Comparison of ENCODE assay signal across 22 mouse cellular contexts in genomic region chr17:37308483-37308882, GRCm38 (mm10). TPM values are rescaled to one million over a fixed set of nuclear protein-coding genes. Genes with fewer than 3 reads are reported as not detected.
DNase-seq lines count a peak whose midpoint lies in the region; ATAC-seq and TF ChIP-seq lines count a peak whose summit lies in the region.
"Had no signal": no experiment of that assay in that cellular context is flagged by ENCODE, and none has a peak within 500 bp of the region (broad histone marks: within the 10 kb centered on the region; RNA-seq: fewer than 3 reads in every experiment).

No protein-coding gene starts in this region.

- TF ChIP-seq CTCF in kidney, adult 2 months (conservative IDR thresholded peaks at IDR 0.05; ENCODE audit: insufficient read depth, insufficient read length, low read depth, low read length): 0 out of 2 replicates have a peak, but pooled peaks have one; percentile 4

- no peak for TF ChIP-seq POLR2A in kidney, adult 2 months (IDR thresholded peaks at IDR 0.05; ENCODE audit: low read depth, low read length)

- no peak for ATAC-seq in erythroblast, adult 5-6 weeks (replicated peaks; ENCODE audit: low FRiP score, poor library complexity, severe bottlenecking)

- no peak overlapping the region for H3K27ac ChIP-seq in kidney, adult 2 months (ENCODE audit: insufficient read depth, low read depth, low read length)
- H3K27ac ChIP-seq: embryonic facial prominence, embryonic 15.5 days; hindbrain, embryonic 12.5 days; macrophage; neural tube, embryonic 13.5 days had no signal

- H3K27me3 ChIP-seq in kidney, adult 2 months (replicated peaks; ENCODE audit: control insufficient read depth, insufficient read depth, low read length): no peaks in the 10 kb centered on the region
- H3K27me3 ChIP-seq: embryonic facial prominence, embryonic 15.5 days; heart, embryonic 12.5 days; hindbrain, embryonic 12.5 days; neural tube, embryonic 13.5 days had no signal

- H3K4me3 ChIP-seq in kidney, adult 2 months (ENCODE audit: insufficient read depth, low read depth, low read length): no peak overlapping the region
- H3K4me3 ChIP-seq: embryonic facial prominence, embryonic 15.5 days; heart, embryonic 12.5 days; hindbrain, embryonic 12.5 days; neural tube, embryonic 13.5 days had no signal

- H3K36me3 ChIP-seq in kidney, adult 2 months (ENCODE audit: control insufficient read depth, insufficient read depth, low read length): no peaks in the 10 kb centered on the region
- H3K36me3 ChIP-seq: embryonic facial prominence, embryonic 15.5 days; heart, embryonic 12.5 days; hindbrain, embryonic 12.5 days; neural tube, embryonic 13.5 days had no signal

- no peaks in the 10 kb centered on the region for H3K4me1 ChIP-seq in kidney, adult 2 months (ENCODE audit: control insufficient read depth, insufficient read depth, low read length)
- H3K4me1 ChIP-seq: embryonic facial prominence, embryonic 15.5 days; heart, embryonic 12.5 days; hindbrain, embryonic 12.5 days; neural tube, embryonic 13.5 days had no signal

- DNase-seq in adrenal gland, postnatal 14 days: peak; percentile 11
- DNase-seq in adrenal gland, postnatal 25 days: no peak
- no peak for DNase-seq in kidney, adult 2 months
- DNase-seq in kidney, adult 11 months: no peak
- DNase-seq in retina, embryonic 14.5 days (ENCODE audit: low spot score): peak; percentile 2
- no peak for DNase-seq in retina, postnatal 1 day
- no peak for DNase-seq in yolk sac, embryonic 10.5 days (ENCODE audit: low spot score)
- DNase-seq: cerebellum, postnatal 25 days; gastrocnemius, postnatal 14 days; kidney, postnatal 10 days; lung, adult 2 months; thymus, postnatal 36 days had no signal

- 36% methylated on average over 4 of the region's 4 CpGs for WGBS in kidney, adult 2 months

RNA-seq across cellular contexts. Expression of gene Olfr101, which starts 4.4 kb away (rescaled TPM):
- total RNA-seq in adrenal gland, postnatal 14 days (2021): not detected in 2 replicates
- total RNA-seq in adrenal gland, postnatal 25 days (2021): not detected in 2 replicates
- not detected in 2 replicates for polyA plus RNA-seq in kidney, adult 2 months (2012; rRNA removed)
- not detected in 2 replicates for total RNA-seq in erythroblast, adult 5-6 weeks (2015; ENCODE audit: low replicate concordance)
- not detected in 2 replicates for total RNA-seq in erythroblast, adult 5-6 weeks (2017; ENCODE audit: low replicate concordance)
- total RNA-seq: gastrocnemius, postnatal 14 days; left cerebral cortex, adult 8-10 months; MEL had no signal
- polyA plus RNA-seq: heart, embryonic 12.5 days; hindbrain, embryonic 12.5 days; limb, embryonic 14.5 days; lung, adult 2 months; macrophage; neural tube, embryonic 13.5 days; spleen, adult 2 months had no signal

RNA-seq across cellular contexts. Expression of gene Olfr102, which starts 8.4 kb away (rescaled TPM):
- not detected in 2 replicates for total RNA-seq in adrenal gland, postnatal 14 days (2021)
- total RNA-seq in adrenal gland, postnatal 25 days (2021): not detected in 2 replicates
- not detected in 2 replicates for polyA plus RNA-seq in kidney, adult 2 months (2012; rRNA removed)
- total RNA-seq in erythroblast, adult 5-6 weeks (2015; ENCODE audit: low replicate concordance): not detected in 2 replicates
- total RNA-seq in erythroblast, adult 5-6 weeks (2017; ENCODE audit: low replicate concordance): not detected in 2 replicates
- total RNA-seq: gastrocnemius, postnatal 14 days; left cerebral cortex, adult 8-10 months; MEL had no signal
- polyA plus RNA-seq: heart, embryonic 12.5 days; hindbrain, embryonic 12.5 days; limb, embryonic 14.5 days; lung, adult 2 months; macrophage; neural tube, embryonic 13.5 days; spleen, adult 2 months had no signal

RNA-seq across cellular contexts. Expression of gene Olfr99, which starts 25.2 kb away (rescaled TPM):
- total RNA-seq in adrenal gland, postnatal 14 days (2021): not detected in 2 replicates
- total RNA-seq in adrenal gland, postnatal 25 days (2021): not detected in 2 replicates
- not detected in 2 replicates for polyA plus RNA-seq in kidney, adult 2 months (2012; rRNA removed)
- not detected in 2 replicates for total RNA-seq in erythroblast, adult 5-6 weeks (2015; ENCODE audit: low replicate concordance)
- 1.7 TPM in 1 of 2 replicates, not detected in the other for total RNA-seq in erythroblast, adult 5-6 weeks (2017; ENCODE audit: low replicate concordance)
- total RNA-seq: gastrocnemius, postnatal 14 days; left cerebral cortex, adult 8-10 months; MEL had no signal
- polyA plus RNA-seq: heart, embryonic 12.5 days; hindbrain, embryonic 12.5 days; limb, embryonic 14.5 days; lung, adult 2 months; macrophage; neural tube, embryonic 13.5 days; spleen, adult 2 months had no signal

RNA-seq across cellular contexts. Expression of gene Olfr103, which starts 31.0 kb away (rescaled TPM):
- not detected in 2 replicates for total RNA-seq in adrenal gland, postnatal 14 days (2021)
- not detected in 2 replicates for total RNA-seq in adrenal gland, postnatal 25 days (2021)
- polyA plus RNA-seq in kidney, adult 2 months (2012; rRNA removed): not detected in 2 replicates
- total RNA-seq in erythroblast, adult 5-6 weeks (2015; ENCODE audit: low replicate concordance): not detected in 2 replicates
- total RNA-seq in erythroblast, adult 5-6 weeks (2017; ENCODE audit: low replicate concordance): not detected in 2 replicates
- total RNA-seq: gastrocnemius, postnatal 14 days; left cerebral cortex, adult 8-10 months; MEL had no signal
- polyA plus RNA-seq: heart, embryonic 12.5 days; hindbrain, embryonic 12.5 days; limb, embryonic 14.5 days; lung, adult 2 months; macrophage; neural tube, embryonic 13.5 days; spleen, adult 2 months had no signal

RNA-seq across cellular contexts. Expression of gene H2-M3, which starts 38.5 kb away (rescaled TPM):
- total RNA-seq in adrenal gland, postnatal 14 days (2021): 3.3 and 5.9 TPM in 2 replicates
- 2.6 and 5.4 TPM in 2 replicates for total RNA-seq in adrenal gland, postnatal 25 days (2021)
- polyA plus RNA-seq in kidney, adult 2 months (2012; rRNA removed): 4.0 and 6.0 TPM in 2 replicates
- not detected in 2 replicates for total RNA-seq in erythroblast, adult 5-6 weeks (2015; ENCODE audit: low replicate concordance)
- total RNA-seq in erythroblast, adult 5-6 weeks (2017; ENCODE audit: low replicate concordance): 2.9 and 3.3 TPM in 2 replicates

Comparison
In these comparisons a context has a peak if more than half of its experiments do, and no peak if none do; other contexts are left out.
1. DNase-seq: peak in adrenal gland, postnatal 14 days (single experiment) and retina, embryonic 14.5 days (single experiment); none in adrenal gland, postnatal 25 days (single experiment), kidney, adult 2 months (single experiment), kidney, adult 11 months (single experiment), retina, postnatal 1 day (single experiment) and yolk sac, embryonic 10.5 days (single experiment).